Mouse (Mus musculus) layer of hippocampus, adult 18-20 months (tissue): ENCODE measurements around the gene Gm35315. TPM values are rescaled to one million over a fixed set of nuclear protein-coding genes. Genes with fewer than 3 reads are reported as not detected.
"Not testable (repeated sequence)": the region's sequence is repeated elsewhere in the genome, so short reads cannot be mapped to it uniquely, and the experiment has no call there.

ENCODE experiments used
- DNase-seq, 2 experiments: peaks; one replicate each; pipeline ENCODE4 v3.0.0; 2022; ENCODE audit warnings: low spot score in 2 of 2
- long read RNA-seq: library from polyadenylated mRNA; stranded (forward); transcript quantifications from one replicate; pipeline ENCODE4 v2.0.0, GENCODE M21; 2021
- total RNA-seq, 2 experiments: library from RNA; stranded (reverse); gene quantifications; 2 replicates each; pipeline ENCODE4 v1.2.3; 2021

Gm35315 gene
- total RNA-seq, result under 1 TPM; 0.40 to 0.43 TPM
- long read RNA-seq, result 0 reads

DNA sequence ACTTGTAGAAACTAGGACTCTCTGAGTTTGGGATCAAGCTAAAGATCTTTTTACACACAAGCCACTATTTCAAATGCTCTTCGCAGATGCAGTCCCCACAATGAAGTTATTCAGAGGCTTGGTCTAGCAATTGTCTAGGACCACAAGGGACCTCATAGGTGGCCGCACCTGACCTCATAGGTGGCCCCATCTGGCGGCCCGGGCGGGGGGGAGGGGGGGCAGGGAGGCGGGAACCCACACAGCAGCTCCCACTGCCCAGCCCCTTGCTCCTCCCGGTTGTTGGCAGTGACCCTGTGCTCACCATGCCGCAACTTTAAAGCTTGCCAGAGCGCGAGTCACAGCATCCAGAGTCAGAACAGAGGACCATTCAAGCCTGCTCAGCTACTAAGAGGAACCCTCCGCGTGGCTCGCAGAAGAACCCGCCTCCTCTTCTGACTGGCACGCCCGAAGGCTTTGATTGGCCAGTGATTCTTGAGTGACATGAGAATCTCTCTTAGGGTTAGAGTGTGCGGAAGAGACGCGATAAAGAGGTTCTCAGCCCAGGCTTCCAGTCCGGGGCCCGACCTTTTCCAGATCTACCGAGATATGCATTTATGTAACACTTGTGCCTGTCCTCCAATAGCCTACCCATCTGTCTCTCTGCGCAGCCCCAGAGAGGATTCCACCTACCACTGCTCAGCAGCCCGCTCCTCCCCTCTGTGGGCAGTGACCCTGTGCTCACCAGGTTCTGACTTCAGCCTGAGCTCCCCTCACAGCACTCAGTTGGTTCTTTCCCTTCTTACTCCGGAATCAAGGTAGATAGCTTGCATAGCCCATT lies at the start of gene Gm35315:
Gm35315 (minus strand) TSS at position 391 of the 817 bp plus-strand sequence.
- peak; percentile 84 to 94 for DNase-seq

DNA sequence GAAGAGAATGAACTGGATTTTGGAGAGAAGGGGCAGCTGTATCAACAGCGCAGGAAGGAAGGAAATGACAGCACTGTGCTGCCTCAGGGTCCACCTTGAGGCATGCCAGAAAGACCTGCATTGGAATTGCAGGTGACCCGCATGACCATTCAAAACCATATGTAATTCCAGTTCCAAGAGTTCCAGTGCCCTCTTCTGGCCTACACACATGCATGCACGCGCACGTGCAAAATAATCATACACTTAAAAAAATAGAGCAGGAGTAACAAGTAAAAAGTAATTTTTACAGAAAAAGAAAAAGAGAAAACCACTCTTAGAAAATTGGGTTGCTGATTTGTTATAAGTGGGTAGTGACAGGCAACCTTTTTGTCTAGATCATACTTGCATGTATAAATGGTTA lies 48.8 kb upstream of the Gm35315 start:
- no peak for DNase-seq

DNA sequence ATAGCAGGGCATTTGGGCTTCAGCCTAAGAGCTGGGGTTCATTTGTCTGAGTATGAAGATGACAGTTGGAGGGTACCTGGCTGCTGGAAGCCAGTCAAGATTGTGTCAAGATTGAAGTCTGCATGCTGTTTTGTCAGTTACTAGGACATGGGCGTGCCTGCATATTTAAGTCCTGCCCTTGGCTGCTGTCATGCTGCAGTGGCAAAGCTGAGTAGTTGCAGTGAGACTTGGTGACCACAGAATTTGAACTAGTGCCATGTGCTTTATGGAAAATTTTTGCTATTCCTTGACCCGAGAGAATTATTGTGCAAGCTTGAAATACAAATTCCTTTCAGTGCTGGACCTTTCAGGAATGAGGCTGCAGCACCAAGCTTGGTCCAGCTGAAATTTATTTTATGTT lies 48.1 kb upstream of the Gm35315 start:
- no peak for DNase-seq

DNA sequence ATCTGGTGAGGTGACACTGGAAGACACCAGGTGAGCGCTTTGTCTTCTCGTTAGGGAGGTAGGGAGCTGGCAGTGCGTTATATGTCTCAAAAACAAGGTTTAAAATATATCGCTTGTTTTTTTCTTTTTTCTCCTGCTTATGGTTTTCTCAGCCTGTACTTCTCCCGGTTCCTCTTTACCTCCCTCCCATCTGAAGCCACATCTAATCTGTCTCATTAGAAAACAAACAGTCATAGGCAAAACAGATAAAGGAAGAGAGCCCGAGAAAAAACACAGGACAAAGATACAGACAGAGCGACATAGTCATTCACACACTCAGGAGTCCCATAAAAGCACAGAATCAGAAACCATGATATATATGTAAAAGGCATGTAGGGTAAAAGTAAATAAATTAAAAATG lies 46.2 kb upstream of the Gm35315 start:
- DNase-seq, result no peak

DNA sequence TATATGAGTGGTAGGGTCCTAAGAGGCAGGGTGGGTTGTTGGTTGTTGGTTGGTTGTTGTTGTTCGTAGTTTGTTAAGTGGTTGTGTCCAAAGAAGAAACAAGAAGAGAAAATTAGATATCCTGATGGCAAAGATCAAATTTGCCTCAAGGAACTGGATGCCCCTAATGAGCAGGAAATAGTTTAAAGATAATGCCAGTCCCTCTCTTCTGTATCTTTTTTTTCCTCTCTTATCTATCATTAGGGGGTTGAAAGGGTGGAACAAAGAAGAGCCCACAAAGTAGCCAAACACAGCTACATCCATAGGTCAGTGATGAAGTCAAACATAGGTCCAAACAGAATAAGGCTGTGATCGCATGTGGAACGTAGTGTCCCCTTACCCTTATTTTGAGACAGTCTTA lies 45.1 kb upstream of the Gm35315 start:
- DNase-seq, result no peak

DNA sequence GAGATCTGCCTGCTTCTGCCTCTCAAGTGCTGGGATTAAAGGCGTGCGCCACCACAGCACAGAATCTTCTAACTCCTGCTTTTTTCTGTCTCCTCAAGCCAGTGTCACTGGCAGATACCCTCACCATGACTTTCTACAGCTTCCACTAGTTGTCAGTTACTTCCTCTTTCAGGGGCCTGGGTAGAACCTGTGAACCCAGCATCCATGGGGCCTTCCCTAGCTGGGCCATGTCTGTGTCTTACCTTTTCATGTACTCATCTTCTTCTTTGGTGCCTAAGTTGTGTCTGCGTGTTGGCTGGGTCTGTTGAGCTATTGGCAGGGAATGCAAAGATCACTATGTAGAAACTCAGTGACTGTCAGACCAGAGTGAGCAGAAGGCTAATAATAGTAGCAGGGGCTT lies 43.6 kb upstream of the Gm35315 start:
- DNase-seq, result no peak

DNA sequence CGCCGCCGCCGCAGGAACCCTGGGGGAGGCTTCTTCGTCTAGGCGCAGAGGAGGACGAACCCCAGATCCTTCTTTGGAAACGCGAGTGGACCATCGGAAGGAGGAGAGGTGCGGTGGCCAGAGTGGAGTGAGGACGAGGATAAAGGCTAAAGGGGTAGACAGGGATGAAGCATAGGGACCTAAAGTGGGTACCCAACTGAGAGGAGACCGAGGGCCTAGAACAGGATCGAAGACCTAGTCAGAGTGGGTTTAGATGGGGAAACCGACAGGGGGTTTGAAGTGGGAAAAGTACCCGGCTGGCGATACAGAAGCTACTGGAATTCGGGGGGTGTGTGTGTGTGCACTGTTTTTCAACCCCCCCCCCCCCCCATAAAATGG lies 41.9 kb upstream of the Gm35315 start:
- DNase-seq, result no peak

DNA sequence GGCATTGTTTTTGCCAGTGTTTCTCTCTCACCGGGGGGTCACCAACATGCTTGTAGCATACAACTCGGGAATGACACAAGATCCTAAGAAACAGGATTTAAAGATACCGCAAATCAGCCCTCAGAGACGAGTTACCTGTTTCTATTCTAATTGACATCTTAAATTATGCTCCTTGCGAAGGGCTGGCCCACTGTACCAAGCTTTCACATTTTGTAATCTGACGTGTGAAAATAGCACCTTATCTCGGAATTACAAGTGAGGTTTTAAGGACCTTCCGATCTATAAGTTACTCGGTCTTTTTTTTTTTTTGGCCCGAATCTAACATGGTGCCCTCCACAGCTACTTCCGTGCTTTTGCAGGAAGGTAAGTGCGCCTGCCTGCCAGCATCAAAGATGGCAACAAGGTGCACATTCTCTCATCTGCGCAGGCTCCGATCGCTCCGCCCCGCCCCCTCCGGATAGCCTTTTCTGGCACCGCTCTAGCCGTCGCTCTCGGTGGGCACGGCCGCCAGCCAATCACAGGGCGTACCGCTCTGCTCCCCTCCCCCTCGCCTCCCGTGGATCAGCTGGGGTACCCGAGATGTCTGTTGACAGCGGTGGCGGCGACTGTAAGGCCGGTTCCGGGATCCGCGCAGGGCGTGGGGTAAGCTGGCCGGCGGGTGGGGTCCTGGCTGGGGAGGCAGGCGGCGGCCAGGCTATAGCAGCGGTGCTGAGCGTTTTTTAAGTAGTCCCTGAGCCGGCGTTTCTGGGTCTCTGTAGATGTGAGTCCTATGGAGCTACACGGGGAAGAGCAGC lies 41.3 kb upstream of the Gm35315 start, which contains the start of gene Chfr:
Chfr (plus strand) TSS at position 550 of the 794 bp plus-strand sequence.
- peak; percentile 99 to 100 for DNase-seq

DNA sequence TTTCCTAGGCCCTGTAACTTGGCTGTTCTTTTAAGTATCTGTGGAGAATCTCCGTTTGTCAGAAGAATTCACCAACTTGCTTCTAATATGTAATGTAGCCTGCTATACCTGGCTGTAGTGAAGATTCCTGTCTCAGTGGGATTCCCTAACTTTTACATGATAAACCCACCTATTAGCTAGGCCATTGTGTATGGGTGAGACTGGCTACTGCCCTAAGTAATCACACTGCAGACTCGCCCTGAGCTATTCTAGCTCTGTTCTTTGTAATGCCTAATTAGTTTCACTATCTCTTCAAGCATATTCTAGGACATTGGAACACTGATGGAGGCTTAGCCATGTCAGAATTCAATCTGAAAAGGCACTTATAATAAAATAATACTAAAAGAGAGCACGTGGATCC lies 28.2 kb upstream of the Gm35315 start:
- DNase-seq, result not testable (repeated sequence)

DNA sequence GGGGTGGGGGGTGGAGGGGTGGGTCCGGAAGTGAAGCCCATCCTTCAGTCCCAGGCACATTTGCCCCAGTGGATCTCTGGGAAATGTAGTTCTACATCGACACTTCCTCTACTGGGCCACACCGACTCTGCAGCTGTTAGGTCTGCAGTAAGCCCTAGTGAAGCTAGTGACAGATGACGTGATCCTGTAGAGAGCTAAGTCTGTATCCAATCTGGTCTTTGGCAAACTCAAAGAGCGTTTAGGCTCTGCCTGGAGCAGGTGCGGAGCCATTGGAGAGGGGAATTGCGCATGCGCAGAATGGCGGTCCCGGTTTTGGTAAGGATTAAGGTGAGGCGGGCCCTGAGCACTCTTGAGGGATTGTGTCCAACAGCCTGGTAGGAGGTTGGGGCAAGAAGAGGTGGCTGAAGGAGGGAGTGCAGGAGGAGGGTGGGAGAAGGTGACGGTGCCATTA lies 15.8 kb upstream of the Gm35315 start, which contains the start of gene Zfp605:
Zfp605 (plus strand) TSS at position 102 of the 451 bp plus-strand sequence.
- DNase-seq, result peak; percentile 87 to 96

DNA sequence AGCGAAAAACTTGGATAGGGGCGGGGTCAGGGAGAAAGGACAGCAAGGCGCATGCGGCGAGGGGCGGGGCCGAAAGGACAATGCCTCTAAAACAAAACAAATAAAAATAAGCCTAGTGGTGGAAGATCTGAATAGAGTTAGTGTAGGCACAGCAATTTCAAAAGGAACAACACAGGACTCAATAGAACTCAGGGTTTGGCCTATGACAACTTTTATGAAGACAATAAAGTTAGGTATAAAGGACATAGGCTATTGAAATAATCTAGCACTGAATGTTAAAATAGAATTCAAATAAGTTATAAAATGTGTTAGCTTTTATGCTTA lies 14.0 kb upstream of the Gm35315 start:
- DNase-seq, result no peak

DNA sequence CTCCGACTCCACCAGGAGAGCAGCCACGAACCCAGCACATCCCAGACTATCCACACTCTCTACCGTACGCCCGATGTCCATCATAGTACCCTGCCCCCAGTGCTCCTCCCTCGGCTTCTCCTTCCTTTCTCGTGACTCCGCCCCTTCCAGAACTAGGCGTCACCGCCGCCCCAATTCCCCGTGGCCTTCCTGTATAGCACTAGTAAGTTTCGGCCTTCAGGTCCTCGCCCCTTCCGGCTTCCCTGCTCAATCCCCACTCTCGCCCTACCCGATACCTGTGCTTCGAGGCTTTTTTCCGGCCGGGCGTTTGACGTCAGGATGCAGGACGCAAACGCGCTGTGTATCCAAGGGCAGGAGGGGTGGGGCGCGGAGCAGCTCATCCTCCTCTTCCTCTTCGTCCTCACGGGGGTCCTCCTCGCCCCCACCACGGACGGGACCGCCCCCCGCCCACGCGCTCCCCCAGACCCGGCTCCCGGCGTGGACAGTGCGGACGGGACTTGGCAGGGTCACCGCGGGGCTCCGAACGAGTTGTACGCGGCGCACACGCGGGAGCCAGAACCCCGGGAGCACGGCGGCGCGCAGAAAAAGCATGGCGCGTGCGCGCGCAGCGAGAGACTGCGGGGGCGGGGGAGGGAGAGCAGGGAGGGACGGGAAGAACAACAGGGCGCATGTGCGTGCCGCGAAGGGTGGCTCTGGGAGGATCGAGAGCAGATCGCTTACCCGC lies 13.5 kb upstream of the Gm35315 start, which contains the start of gene Gtpbp6:
Gtpbp6 (minus strand) TSS at position 617 of the 724 bp plus-strand sequence.
- DNase-seq, result peak; percentile 95 to 97

DNA sequence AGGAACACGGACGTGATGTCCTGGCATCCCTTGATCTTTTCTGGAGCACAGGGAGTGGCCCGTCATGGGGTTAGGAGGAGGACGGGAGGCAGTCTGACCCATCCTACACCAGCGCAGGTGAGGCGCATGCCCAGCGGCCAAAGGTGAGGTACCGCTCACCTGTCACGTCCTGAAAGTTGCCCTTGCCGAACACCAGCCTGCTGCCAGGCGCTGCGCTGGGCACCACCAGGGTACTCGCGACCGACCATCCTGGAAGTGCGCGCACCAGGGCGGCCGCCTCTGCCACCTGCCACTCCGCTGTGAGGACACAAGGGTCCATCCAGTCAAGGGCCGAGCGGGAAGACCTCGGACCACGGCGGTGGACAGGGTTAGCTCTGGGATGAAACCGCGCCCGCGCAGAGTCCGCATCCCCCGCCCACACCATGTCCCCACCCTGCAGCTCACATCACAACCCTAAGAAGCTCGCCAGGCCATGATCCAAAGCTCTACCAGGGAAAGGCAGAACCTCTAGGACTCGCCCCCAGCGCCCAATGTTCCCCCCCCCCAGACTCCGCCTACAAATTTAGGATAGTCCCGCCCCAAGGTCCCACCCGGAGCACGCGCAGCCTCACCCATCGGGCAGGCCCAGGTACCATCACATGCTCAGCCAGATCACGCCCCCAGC lies 12.8 kb upstream of the Gm35315 start:
- peak in 1 of 2 experiments; percentile 27 for DNase-seq

DNA sequence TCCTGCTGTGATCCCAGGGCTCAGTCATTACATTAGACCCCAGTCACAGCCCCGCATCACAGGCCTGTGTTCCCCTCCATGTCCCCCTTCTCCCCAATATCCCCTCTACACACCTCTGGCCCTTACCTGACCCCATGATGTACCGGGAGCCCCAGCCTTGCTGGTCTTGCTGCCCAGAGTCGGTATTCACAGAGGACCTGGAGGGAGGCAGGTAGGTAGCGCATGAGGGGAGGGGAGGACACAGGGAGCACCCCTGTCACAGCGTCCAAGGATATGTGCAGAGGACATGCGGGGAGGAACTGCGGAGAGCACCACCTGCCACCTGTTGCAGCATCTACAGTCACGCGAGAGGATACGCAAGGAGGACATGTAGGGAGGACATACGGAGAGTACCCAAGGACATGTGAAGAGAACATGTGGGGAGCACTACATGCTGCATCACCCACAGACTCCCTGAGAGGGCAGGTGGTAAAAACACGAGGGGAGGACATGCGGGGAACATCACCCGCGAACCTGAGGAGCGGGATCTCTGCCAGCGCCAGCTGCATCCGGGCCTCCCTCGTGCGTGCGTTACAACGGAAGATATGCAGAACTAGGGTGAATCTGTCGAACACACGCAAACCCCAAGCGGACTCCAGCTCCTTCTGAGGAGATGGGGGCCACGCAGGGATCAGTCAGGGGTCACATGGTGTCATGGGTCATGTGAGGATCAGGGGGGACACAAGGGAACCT lies 12.1 kb upstream of the Gm35315 start:
- DNase-seq, result peak in 1 of 2 experiments; percentile 8

DNA sequence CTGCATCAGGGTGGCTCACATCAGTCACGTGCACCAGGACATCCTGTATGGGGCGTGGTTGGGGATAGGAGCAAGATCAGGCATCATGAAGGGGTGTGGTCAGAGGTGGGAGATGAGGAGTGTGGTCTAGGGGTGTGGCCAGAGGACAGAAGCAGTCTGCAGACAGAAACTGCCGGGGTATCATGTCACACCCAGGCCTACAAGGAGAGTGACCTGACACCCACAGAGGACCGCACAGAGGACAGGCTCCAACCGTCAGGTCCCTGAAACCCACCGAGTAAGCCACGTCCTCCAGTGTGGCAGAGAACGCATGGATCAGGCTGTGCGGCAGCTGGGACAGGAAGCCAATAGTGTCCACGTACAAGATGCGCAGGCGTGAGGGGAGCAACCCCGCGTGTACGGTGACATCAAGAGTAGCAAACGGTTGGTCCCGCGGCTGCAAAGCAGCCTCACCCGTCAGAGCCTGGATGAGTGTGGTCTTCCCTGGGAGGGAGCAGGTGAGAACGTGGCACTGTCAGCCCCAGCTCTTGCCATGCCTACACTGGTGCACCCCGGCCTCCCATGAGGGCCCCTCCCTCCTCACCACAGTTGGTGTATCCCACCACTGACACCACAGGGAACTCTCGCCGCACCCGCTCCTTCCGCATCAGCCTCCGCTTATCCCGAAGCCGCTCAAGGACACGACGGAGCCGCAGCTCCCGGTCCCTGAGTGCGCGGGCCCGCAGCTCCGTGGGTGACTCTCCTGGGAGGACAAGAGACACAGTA lies 10.6 kb upstream of the Gm35315 start:
- no peak for DNase-seq

DNA sequence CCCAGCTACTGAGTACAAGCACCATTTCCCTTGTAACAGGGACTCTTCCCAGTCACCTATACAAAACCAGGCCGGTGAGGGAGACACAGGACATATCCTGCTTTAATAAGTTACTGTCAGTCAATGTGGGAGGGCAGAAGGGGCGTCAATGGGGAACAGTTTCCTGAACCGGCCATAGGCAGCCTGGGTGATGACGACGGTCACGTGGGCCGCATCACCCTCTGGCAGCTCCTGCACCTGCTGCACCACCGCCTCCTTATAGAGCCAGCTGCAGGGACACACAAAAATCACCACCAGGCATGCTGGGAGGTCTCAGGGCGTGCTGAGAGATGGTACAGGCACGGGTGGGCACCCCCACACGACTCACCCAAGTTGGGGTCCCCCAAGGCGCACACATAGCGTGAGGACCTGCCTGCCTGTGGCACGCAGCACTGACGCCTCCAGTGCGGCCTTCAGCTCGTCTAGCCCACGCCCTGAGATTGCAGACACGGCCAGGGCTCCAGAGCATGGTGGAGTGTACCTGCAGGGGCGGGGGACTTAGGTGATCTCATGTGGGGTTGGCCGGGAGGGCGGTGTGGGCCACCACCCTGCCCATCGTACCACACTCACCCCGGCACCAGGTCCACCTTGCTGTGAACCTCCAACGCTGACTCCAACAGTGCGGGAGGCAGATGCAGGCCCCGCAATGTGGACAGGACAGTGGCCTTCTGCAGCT lies 9.8 kb upstream of the Gm35315 start:
- no peak for DNase-seq

DNA sequence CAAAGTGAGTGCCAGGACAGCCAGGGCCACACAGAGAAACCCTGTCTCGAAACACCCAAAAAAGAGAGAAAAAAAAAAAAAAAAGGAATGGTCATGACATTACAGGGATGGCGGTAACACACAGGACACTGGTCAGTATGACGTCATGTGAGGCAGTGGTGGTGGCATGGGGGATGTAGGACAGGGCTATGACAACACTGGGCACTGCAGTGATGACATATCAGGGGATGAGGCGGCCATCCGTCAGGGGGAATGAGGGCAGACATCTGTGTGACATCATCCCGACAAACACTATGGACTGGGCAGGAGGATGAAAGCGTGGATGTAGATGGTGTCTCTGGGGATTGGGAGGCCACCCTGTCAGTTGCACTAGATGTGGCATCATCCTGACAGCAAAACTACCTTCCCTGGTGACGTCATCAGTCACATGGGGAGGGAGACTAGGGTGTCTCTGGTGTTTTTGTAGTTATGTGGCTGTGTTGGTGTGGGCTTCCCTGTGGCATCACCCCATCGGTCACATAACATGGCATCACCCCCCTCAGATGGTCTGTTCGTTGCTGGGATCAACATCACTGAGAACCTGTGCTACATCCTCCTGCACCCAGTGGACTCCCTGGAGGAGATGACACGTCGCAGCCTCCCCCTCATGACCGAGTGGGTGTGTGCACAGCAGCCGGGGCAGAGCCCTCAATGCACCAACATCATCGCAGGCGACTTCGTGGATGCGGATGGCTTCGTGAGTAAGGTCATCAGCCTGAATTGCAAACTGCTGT lies 8.8 kb upstream of the Gm35315 start:
- no peak for DNase-seq

DNA sequence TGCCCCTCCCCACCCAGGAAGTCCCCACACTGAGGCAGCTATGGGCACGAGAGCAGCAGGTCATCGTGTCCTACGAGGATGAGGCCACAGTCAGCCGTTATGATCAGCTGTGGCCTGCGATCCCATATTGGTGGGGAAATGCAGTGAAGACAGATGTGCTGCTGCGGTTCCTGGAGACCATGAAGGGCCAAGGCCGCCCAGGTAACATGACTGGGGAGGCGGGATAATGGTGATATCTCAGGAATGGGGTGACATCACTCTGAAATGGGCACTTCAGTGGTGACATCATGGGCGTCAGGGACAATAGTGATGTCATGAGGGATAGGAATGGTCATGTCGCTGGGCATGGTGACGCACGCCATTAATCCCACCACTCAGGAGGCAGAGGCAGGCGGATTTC lies 8.2 kb upstream of the Gm35315 start:
- no peak for DNase-seq
